Comparison of ENCODE assay signal across 11 mouse cellular contexts in genomic region chr13:43582961-43583360, GRCm38 (mm10). TPM values are rescaled to one million over a fixed set of nuclear protein-coding genes. Genes with fewer than 3 reads are reported as not detected.
A peak's percentile ranks its signal among the peaks of the same experiment; 100 is the strongest.
DNase-seq lines count a peak whose midpoint lies in the region; ATAC-seq and TF ChIP-seq lines count a peak whose summit lies in the region.
"Had no signal": no experiment of that assay in that cellular context is flagged by ENCODE, and none has a peak within 500 bp of the region (broad histone marks: within the 10 kb centered on the region; RNA-seq: fewer than 3 reads in every experiment).

No protein-coding gene starts in this region.

- intact Hi-C loops in heart, postnatal 25 days (cut with DNase I), result no loop called here

- DNase-seq in heart, embryonic 10.5 days (ENCODE audit: low spot score), result peak; percentile 67
- DNase-seq in heart, postnatal 25 days (ENCODE audit: low spot score), result no peak
- DNase-seq in mesoderm, embryonic 11.5 days (ENCODE audit: low read depth, low spot score), result peak; percentile 26
- DNase-seq in yolk sac, embryonic 10.5 days (ENCODE audit: low spot score), result no peak
- no peak for DNase-seq in spleen, adult 18-20 months
- no peak for DNase-seq in right cerebral cortex, postnatal 10 days (ENCODE audit: low spot score in 2 of 2)
- DNase-seq: heart, adult 2 months; lung, adult 18-20 months had no signal

- H3K36me3 ChIP-seq in heart, embryonic 10.5 days, result no peaks in the 10 kb centered on the region
- H3K36me3 ChIP-seq in ES-Bruce4 (ENCODE audit: control insufficient read depth, insufficient read depth, low read length, poor library complexity, severe bottlenecking), result no peaks in the 10 kb centered on the region
- no peaks in the 10 kb centered on the region for H3K36me3 ChIP-seq in forebrain, embryonic 13.5 days (ENCODE audit: poor library complexity, severe bottlenecking)

- no peak for TF ChIP-seq CTCF in ES-Bruce4 (IDR thresholded peaks at IDR 0.05; ENCODE audit: low read depth, low read length)

- H3K27me3 ChIP-seq in heart, embryonic 10.5 days (ENCODE audit: insufficient read depth, poor library complexity, severe bottlenecking), result no peaks in the 10 kb centered on the region
- no peaks in the 10 kb centered on the region for H3K27me3 ChIP-seq in ES-Bruce4 (ENCODE audit: control insufficient read depth, insufficient read depth, low read length, poor library complexity, severe bottlenecking)
- H3K27me3 ChIP-seq in forebrain, embryonic 13.5 days, result no peaks in the 10 kb centered on the region

- H3K4me1 ChIP-seq in heart, embryonic 10.5 days, result 0 out of 2 replicates have a peak, but pooled peaks cover 5% of the 10 kb centered on the region
- no peaks in the 10 kb centered on the region for H3K4me1 ChIP-seq in ES-Bruce4 (ENCODE audit: control insufficient read depth, insufficient read depth, low read length)
- peaks cover 14% of the 10 kb centered on the region for H3K4me1 ChIP-seq in forebrain, embryonic 13.5 days

- ATAC-seq in forebrain, embryonic 13.5 days, result 0 out of 2 replicates have a peak, but pooled peaks have one; percentile 41

- no peaks in the 10 kb centered on the region for H3K9me3 ChIP-seq in heart, embryonic 10.5 days
- H3K9me3 ChIP-seq in ES-Bruce4 (replicated peaks; ENCODE audit: control insufficient read depth, insufficient read depth, low read length, poor library complexity, severe bottlenecking), result no peaks in the 10 kb centered on the region
- H3K9me3 ChIP-seq in forebrain, embryonic 13.5 days (replicated peaks), result no peaks in the 10 kb centered on the region

- no peak overlapping the region for H3K27ac ChIP-seq in heart, embryonic 10.5 days
- no peak overlapping the region for H3K27ac ChIP-seq in ES-Bruce4 (ENCODE audit: insufficient read depth, low read length)
- peak overlapping the region; percentile 53; the same call in 1 of the 2 replicates for H3K27ac ChIP-seq in forebrain, embryonic 13.5 days
- H3K27ac ChIP-seq: heart, adult 2 months had no signal

- H3K4me2 ChIP-seq in forebrain, embryonic 13.5 days, result peak overlapping the region; percentile 33

- TF ChIP-seq POLR2A in ES-Bruce4 (IDR thresholded peaks at IDR 0.05; ENCODE audit: insufficient read depth, low read length), result no peak

- WGBS in heart, embryonic 10.5 days, result 34% methylated on average over 16 of the region's 16 CpGs
- 27% methylated on average over 16 of the region's 16 CpGs for WGBS in forebrain, embryonic 13.5 days

- TF ChIP-seq EP300 in ES-Bruce4 (IDR thresholded peaks at IDR 0.05; ENCODE audit: insufficient read depth, low read depth, low read length), result 0 out of 2 replicates have a peak, but pooled peaks have one; percentile 24

- peak overlapping the region; percentile 37 for H3K4me3 ChIP-seq in heart, embryonic 10.5 days
- H3K4me3 ChIP-seq in ES-Bruce4 (ENCODE audit: low read depth, low read length), result no peak overlapping the region
- no peak overlapping the region for H3K4me3 ChIP-seq in forebrain, embryonic 13.5 days
- H3K4me3 ChIP-seq: heart, adult 2 months; myocyte had no signal

- no peak overlapping the region for H3K9ac ChIP-seq in ES-Bruce4 (ENCODE audit: low read depth, poor library complexity, severe bottlenecking)
- H3K9ac ChIP-seq in forebrain, embryonic 13.5 days, result no peak overlapping the region

RNA-seq across cellular contexts. Expression of gene Mcur1, which starts 23.0 kb away (rescaled TPM):
- polyA plus RNA-seq in heart, embryonic 10.5 days (2016; fragmentation: Nextera tagmentation; extraction: Ambion mirVana), result 13.6 and 15.2 TPM in 2 replicates
- total RNA-seq in heart, postnatal 25 days (2021), result 10 to 100 TPM; 45.0 to 46.3 TPM
- polyA plus RNA-seq in ES-Bruce4 (2011; ENCODE audit: insufficient read depth, insufficient read length, low read depth, missing spikeins), result 6.1 and 7.8 TPM in 2 replicates
- 9.3 and 9.6 TPM in 2 replicates for polyA plus RNA-seq in forebrain, embryonic 13.5 days (2015; fragmentation: Nextera tagmentation; extraction: Ambion mirVana)

RNA-seq across cellular contexts. Expression of gene Rnf182, which starts 32.5 kb away (rescaled TPM):
- polyA plus RNA-seq in heart, embryonic 10.5 days (2016; fragmentation: Nextera tagmentation; extraction: Ambion mirVana), result 1.4 and 1.5 TPM in 2 replicates
- under 1 TPM in 1 of 2 experiments, not detected in 1; 0.22 TPM for total RNA-seq in heart, postnatal 25 days (2021)
- 1.6 and 1.9 TPM in 2 replicates for polyA plus RNA-seq in ES-Bruce4 (2011; ENCODE audit: insufficient read depth, insufficient read length, low read depth, missing spikeins)
- polyA plus RNA-seq in forebrain, embryonic 13.5 days (2015; fragmentation: Nextera tagmentation; extraction: Ambion mirVana), result 24.8 and 26.3 TPM in 2 replicates
- polyA plus RNA-seq: myocyte had no signal

Comparison
In these comparisons a context has a peak if more than half of its experiments do, and no peak if none do; other contexts are left out.
1. DNase-seq: peak in heart, embryonic 10.5 days (single experiment) and mesoderm, embryonic 11.5 days (single experiment); none in heart, postnatal 25 days (single experiment), yolk sac, embryonic 10.5 days (single experiment), spleen, adult 18-20 months (0 of 2) and right cerebral cortex, postnatal 10 days (0 of 2).